Mouse (Mus musculus) natural killer cell, adult 2 months (primary cell): ENCODE measurements around the gene Mrpl43.
"Not testable (repeated sequence)": the region's sequence is repeated elsewhere in the genome, so short reads cannot be mapped to it uniquely, and the experiment has no call there.

Experiments
- DNase-seq, 2 experiments: peaks; one replicate each; pipeline ENCODE4 v3.0.0; 2022; ENCODE audit warnings: low spot score in 2 of 2

The Mrpl43 gene

GRCm38 (mm10) chr19:45005957-45006712 is at the start of gene Mrpl43:
Gene Mrpl43, minus strand, starts transcription at chr19:45006442.
- peak; percentile 97 to 98 for DNase-seq

- DNase-seq = no peak
Measured at GRCm38 (mm10) chr19:45054892-45055690, 48.8 kb upstream of the Mrpl43 start.

GRCm38 (mm10) chr19:45053451-45053850 is 47.2 kb upstream of the Mrpl43 start:
- DNase-seq = no peak

GRCm38 (mm10) chr19:45049523-45049922 is 43.3 kb upstream of the Mrpl43 start:
- DNase-seq = no peak

- DNase-seq = no peak
Measured at GRCm38 (mm10) chr19:45048644-45049365, 42.6 kb upstream of the Mrpl43 start.

- peak; percentile 78 to 80 for DNase-seq
Measured at GRCm38 (mm10) chr19:45047935-45048643, 41.8 kb upstream of the Mrpl43 start.

GRCm38 (mm10) chr19:45047417-45047934 is 41.2 kb upstream of the Mrpl43 start, which contains the start of gene Sfxn3:
Gene Sfxn3, plus strand, starts transcription at chr19:45047503.
- peak; percentile 87 to 88 for DNase-seq

- DNase-seq = peak; percentile 49 to 66
Measured at GRCm38 (mm10) chr19:45046523-45047321, 40.5 kb upstream of the Mrpl43 start.

GRCm38 (mm10) chr19:45045651-45046050 is 39.4 kb upstream of the Mrpl43 start, which contains the start of gene Pdzd7:
Gene Pdzd7, minus strand, starts transcription at chr19:45045717.
- DNase-seq = no peak

GRCm38 (mm10) chr19:45045236-45045635 is 39.0 kb upstream of the Mrpl43 start:
- no peak for DNase-seq

- DNase-seq = no peak
Measured at GRCm38 (mm10) chr19:45044389-45044927, 38.2 kb upstream of the Mrpl43 start.

- no peak for DNase-seq
Measured at GRCm38 (mm10) chr19:45040214-45040613, 34.0 kb upstream of the Mrpl43 start.

- not testable (repeated sequence) for DNase-seq
Measured at GRCm38 (mm10) chr19:45038198-45038597, 32.0 kb upstream of the Mrpl43 start.

- peak; percentile 43 to 54 for DNase-seq
Measured at GRCm38 (mm10) chr19:45036867-45037266, 30.6 kb upstream of the Mrpl43 start.

- no peak for DNase-seq
Measured at GRCm38 (mm10) chr19:45032570-45033332, 26.5 kb upstream of the Mrpl43 start.

- peak; percentile 41 to 69 for DNase-seq
Measured at GRCm38 (mm10) chr19:45031780-45032179, 25.5 kb upstream of the Mrpl43 start.

GRCm38 (mm10) chr19:45030746-45031693 is 24.8 kb upstream of the Mrpl43 start:
- peak; percentile 57 to 69 for DNase-seq

GRCm38 (mm10) chr19:45030111-45030510 is 23.9 kb upstream of the Mrpl43 start:
- DNase-seq = peak; percentile 56 to 76
